Mouse (Mus musculus): ENCODE data around the gene 4931440F15Rik. TPM values are rescaled to one million over a fixed set of nuclear protein-coding genes. Genes with fewer than 3 reads are reported as not detected.
A peak's percentile ranks its signal among the peaks of the same experiment; 100 is the strongest.

4931440F15Rik gene
- polyA plus RNA-seq, 2 experiments, result 0.09 to 0.22 TPM

- no peak overlapping the region for H3K27ac ChIP-seq (replicated peaks; ENCODE audit: low read depth, low read length)
- no peak overlapping the region for H3K4me2 ChIP-seq (replicated peaks; ENCODE audit: low read depth, low read length, severe bottlenecking)
- no peaks in the 10 kb centered on the region for H3K27me3 ChIP-seq (ENCODE audit: control insufficient read depth, insufficient read depth, low read length)
- no peak overlapping the region for H3K4me3 ChIP-seq (replicated peaks; ENCODE audit: low read length)
- TF ChIP-seq POLR2A (IDR thresholded peaks at IDR 0.05; ENCODE audit: borderline replicate concordance, extremely low read depth, insufficient read depth, insufficient read length), result no peak
- DNase-seq (ENCODE audit: low spot score) (no peak), ATAC-seq (ENCODE audit: low FRiP score, low read depth) (no peak)
- no peaks in the 10 kb centered on the region for H3K9me3 ChIP-seq (ENCODE audit: control insufficient read depth, low read length)
- WGBS, result 44% methylated on average over 2 of the region's 2 CpGs
- H3K9ac ChIP-seq (ENCODE audit: low read depth, low read length, severe bottlenecking), result no peak overlapping the region
- no peaks in the 10 kb centered on the region for H3K36me3 ChIP-seq (ENCODE audit: control insufficient read depth, insufficient read depth, low read length)
- H3K4me1 ChIP-seq (ENCODE audit: control insufficient read depth, insufficient read depth, low read length), result no peaks in the 10 kb centered on the region
Measured at GRCm38 (mm10) chr11:29779409-29780026, 46.0 kb downstream of the 4931440F15Rik start.

- H3K9ac ChIP-seq (ENCODE audit: low read depth, low read length, severe bottlenecking), result no peak overlapping the region
- no peaks in the 10 kb centered on the region for H3K9me3 ChIP-seq (ENCODE audit: control insufficient read depth, low read length)
- TF ChIP-seq POLR2A (IDR thresholded peaks at IDR 0.05; ENCODE audit: borderline replicate concordance, extremely low read depth, insufficient read depth, insufficient read length), result no peak
- no peaks in the 10 kb centered on the region for H3K36me3 ChIP-seq (ENCODE audit: control insufficient read depth, insufficient read depth, low read length)
- no peak overlapping the region for H3K27ac ChIP-seq (replicated peaks; ENCODE audit: low read depth, low read length)
- no peak overlapping the region for H3K4me3 ChIP-seq (replicated peaks; ENCODE audit: low read length)
- no peak overlapping the region for H3K4me2 ChIP-seq (replicated peaks; ENCODE audit: low read depth, low read length, severe bottlenecking)
- 69% methylated on average over 3 of the region's 3 CpGs for WGBS
- DNase-seq (ENCODE audit: low spot score) (no peak), ATAC-seq (ENCODE audit: low FRiP score, low read depth) (no peak)
- no peaks in the 10 kb centered on the region for H3K27me3 ChIP-seq (ENCODE audit: control insufficient read depth, insufficient read depth, low read length)
- H3K4me1 ChIP-seq (ENCODE audit: control insufficient read depth, insufficient read depth, low read length), result no peaks in the 10 kb centered on the region
Measured at GRCm38 (mm10) chr11:29778936-29779335, 46.5 kb downstream of the 4931440F15Rik start.

GRCm38 (mm10) chr11:29777964-29778363, 47.5 kb downstream of the 4931440F15Rik start:
- no peak overlapping the region for H3K27ac ChIP-seq (replicated peaks; ENCODE audit: low read depth, low read length)
- no peak overlapping the region for H3K4me2 ChIP-seq (replicated peaks; ENCODE audit: low read depth, low read length, severe bottlenecking)
- peak; percentile 38 for DNase-seq (ENCODE audit: low spot score)
- H3K4me3 ChIP-seq (replicated peaks; ENCODE audit: low read length), result no peak overlapping the region
- no peak overlapping the region for H3K9ac ChIP-seq (ENCODE audit: low read depth, low read length, severe bottlenecking)
- no peaks in the 10 kb centered on the region for H3K9me3 ChIP-seq (ENCODE audit: control insufficient read depth, low read length)
- no peak for ATAC-seq (ENCODE audit: low FRiP score, low read depth)
- H3K4me1 ChIP-seq (ENCODE audit: control insufficient read depth, insufficient read depth, low read length), result no peaks in the 10 kb centered on the region
- H3K36me3 ChIP-seq (ENCODE audit: control insufficient read depth, insufficient read depth, low read length), result no peaks in the 10 kb centered on the region
- no peak for TF ChIP-seq POLR2A (IDR thresholded peaks at IDR 0.05; ENCODE audit: borderline replicate concordance, extremely low read depth, insufficient read depth, insufficient read length)
- H3K27me3 ChIP-seq (ENCODE audit: control insufficient read depth, insufficient read depth, low read length), result no peaks in the 10 kb centered on the region

GRCm38 (mm10) chr11:29774760-29775159, 50.7 kb downstream of the 4931440F15Rik start:
- WGBS, result 60% methylated on average over 2 of the region's 2 CpGs
- no peak overlapping the region for H3K4me2 ChIP-seq (replicated peaks; ENCODE audit: low read depth, low read length, severe bottlenecking)
- TF ChIP-seq POLR2A (IDR thresholded peaks at IDR 0.05; ENCODE audit: borderline replicate concordance, extremely low read depth, insufficient read depth, insufficient read length), result no peak
- H3K27ac ChIP-seq (replicated peaks; ENCODE audit: low read depth, low read length), result no peak overlapping the region
- H3K27me3 ChIP-seq (ENCODE audit: control insufficient read depth, insufficient read depth, low read length), result no peaks in the 10 kb centered on the region
- H3K4me3 ChIP-seq (replicated peaks; ENCODE audit: low read length), result no peak overlapping the region
- no peaks in the 10 kb centered on the region for H3K36me3 ChIP-seq (ENCODE audit: control insufficient read depth, insufficient read depth, low read length)
- ATAC-seq (ENCODE audit: low FRiP score, low read depth) (0 out of 2 replicates have a peak, but pooled peaks have one; percentile 32), DNase-seq (ENCODE audit: low spot score) (no peak)
- H3K9ac ChIP-seq (ENCODE audit: low read depth, low read length, severe bottlenecking), result no peak overlapping the region
- H3K4me1 ChIP-seq (ENCODE audit: control insufficient read depth, insufficient read depth, low read length), result no peaks in the 10 kb centered on the region
- H3K9me3 ChIP-seq (ENCODE audit: control insufficient read depth, low read length), result no peaks in the 10 kb centered on the region

GRCm38 (mm10) chr11:29774296-29774695, 51.2 kb downstream of the 4931440F15Rik start:
- no peaks in the 10 kb centered on the region for H3K4me1 ChIP-seq (ENCODE audit: control insufficient read depth, insufficient read depth, low read length)
- ATAC-seq (ENCODE audit: low FRiP score, low read depth) (peak; percentile 87), DNase-seq (ENCODE audit: low spot score) (peak; percentile 58)
- no peaks in the 10 kb centered on the region for H3K36me3 ChIP-seq (ENCODE audit: control insufficient read depth, insufficient read depth, low read length)
- no peak for TF ChIP-seq POLR2A (IDR thresholded peaks at IDR 0.05; ENCODE audit: borderline replicate concordance, extremely low read depth, insufficient read depth, insufficient read length)
- no peak overlapping the region for H3K4me3 ChIP-seq (replicated peaks; ENCODE audit: low read length)
- 51% methylated on average over 2 of the region's 2 CpGs for WGBS
- no peaks in the 10 kb centered on the region for H3K9me3 ChIP-seq (ENCODE audit: control insufficient read depth, low read length)
- H3K27ac ChIP-seq (replicated peaks; ENCODE audit: low read depth, low read length), result no peak overlapping the region
- no peak overlapping the region for H3K4me2 ChIP-seq (replicated peaks; ENCODE audit: low read depth, low read length, severe bottlenecking)
- no peaks in the 10 kb centered on the region for H3K27me3 ChIP-seq (ENCODE audit: control insufficient read depth, insufficient read depth, low read length)
- H3K9ac ChIP-seq (ENCODE audit: low read depth, low read length, severe bottlenecking), result no peak overlapping the region

Other genes with a start within 250 kb of the 4931440F15Rik start
- 212 and 222 TPM in 2 replicates for gene Rtn4, start 132.7 kb downstream of the 4931440F15Rik start, polyA plus RNA-seq (2012; rRNA removed)
- 65.8 and 74.5 TPM in 2 replicates for gene Rtn4, start 132.7 kb downstream of the 4931440F15Rik start, polyA plus RNA-seq (2014; fragmentation: Nextera tagmentation; extraction: Ambion mirVana)
- gene Eml6, start 200.4 kb upstream of the 4931440F15Rik start, polyA plus RNA-seq (2012; rRNA removed), result 1.3 and 1.5 TPM in 2 replicates
- gene Eml6, start 200.4 kb upstream of the 4931440F15Rik start, polyA plus RNA-seq (2014; fragmentation: Nextera tagmentation; extraction: Ambion mirVana), result 0.55 and 1.5 TPM in 2 replicates

All from limb, embryonic 14.5 days (tissue).